Mouse (Mus musculus) lung, postnatal 14 days (tissue): ENCODE measurements around the gene Col4a4.

ENCODE experiments used
- DNase-seq: peaks from one replicate; pipeline ENCODE4 v3.0.0; 2021

Col4a4 gene

GRCm38 (mm10) chr1:82410548-82410947, 176.1 kb downstream of the Col4a4 start:
- DNase-seq, result no peak

- no peak for DNase-seq
These were observed 177.4 kb downstream of the Col4a4 start for GRCm38 (mm10) chr1:82409271-82409670.

- DNase-seq, result no peak
These were observed 178.9 kb downstream of the Col4a4 start for GRCm38 (mm10) chr1:82407786-82408185.
